Mouse (Mus musculus) cerebellum, adult 11-12 months (tissue): ENCODE measurements at regions not wholly inside any gene's neighbourhood (a gene's known extent, or its start where the extent isn't known, plus 50 kb on each side); places are given as distances from the start of the nearest gene placed in this dataset.

ENCODE experiments used
- DNase-seq: peaks from one replicate; pipeline ENCODE4 v3.0.0; 2022

GRCm38 (mm10) chr10:38875667-38876245 lies 54.2 kb upstream of the Rfpl4b start:
- DNase-seq, result no peak

- no peak for DNase-seq
Measured at GRCm38 (mm10) chr10:38879271-38879670, 57.7 kb upstream of the Rfpl4b start.

GRCm38 (mm10) chr10:38880642-38881187 lies 59.1 kb upstream of the Rfpl4b start:
- no peak for DNase-seq

GRCm38 (mm10) chr10:38882154-38882553 lies 60.6 kb upstream of the Rfpl4b start:
- no peak for DNase-seq

- DNase-seq, result no peak
Measured at GRCm38 (mm10) chr10:38883816-38884599, 62.4 kb upstream of the Rfpl4b start.

GRCm38 (mm10) chr10:38884641-38885040 lies 63.1 kb upstream of the Rfpl4b start:
- DNase-seq, result no peak

GRCm38 (mm10) chr10:38886441-38886840 lies 64.9 kb upstream of the Rfpl4b start:
- DNase-seq, result no peak

- DNase-seq, result no peak
Measured at GRCm38 (mm10) chr10:38887896-38888295, 66.3 kb upstream of the Rfpl4b start.

- DNase-seq, result no peak
Measured at GRCm38 (mm10) chr10:38894706-38895105, 70.6 kb upstream of the Lama4 start.

- DNase-seq, result no peak
Measured at GRCm38 (mm10) chr10:38895656-38896055, 69.7 kb upstream of the Lama4 start.

GRCm38 (mm10) chr10:38897573-38897972 lies 67.7 kb upstream of the Lama4 start:
- no peak for DNase-seq

GRCm38 (mm10) chr10:38906121-38906520 lies 59.2 kb upstream of the Lama4 start:
- DNase-seq, result no peak

- DNase-seq, result no peak
Measured at GRCm38 (mm10) chr10:38907835-38908234, 57.5 kb upstream of the Lama4 start.

- peak; percentile 8 for DNase-seq
Measured at GRCm38 (mm10) chr10:38908277-38908676, 57.0 kb upstream of the Lama4 start.

GRCm38 (mm10) chr10:38909152-38909732 lies 56.1 kb upstream of the Lama4 start:
- DNase-seq, result no peak

GRCm38 (mm10) chr10:38909843-38910242 lies 55.5 kb upstream of the Lama4 start:
- DNase-seq, result no peak

GRCm38 (mm10) chr10:38913013-38913412 lies 52.3 kb upstream of the Lama4 start:
- DNase-seq, result no peak
